Mouse (Mus musculus) liver, postnatal 0 days (tissue): ENCODE measurements around the gene Clip2.

Source experiments
- CTCF ChIP-seq: sonication (generic); IDR thresholded peaks from 2 replicates; pipeline ENCODE4 v1.5.1; 2016; ENCODE audit warnings: antibody characterized with exemption, low read depth
- EP300 ChIP-seq: IDR thresholded peaks from 2 replicates; pipeline ENCODE4 v1.6.1; 2016; ENCODE audit warnings: antibody characterized with exemption, low read depth, mild to moderate bottlenecking

DNA sequence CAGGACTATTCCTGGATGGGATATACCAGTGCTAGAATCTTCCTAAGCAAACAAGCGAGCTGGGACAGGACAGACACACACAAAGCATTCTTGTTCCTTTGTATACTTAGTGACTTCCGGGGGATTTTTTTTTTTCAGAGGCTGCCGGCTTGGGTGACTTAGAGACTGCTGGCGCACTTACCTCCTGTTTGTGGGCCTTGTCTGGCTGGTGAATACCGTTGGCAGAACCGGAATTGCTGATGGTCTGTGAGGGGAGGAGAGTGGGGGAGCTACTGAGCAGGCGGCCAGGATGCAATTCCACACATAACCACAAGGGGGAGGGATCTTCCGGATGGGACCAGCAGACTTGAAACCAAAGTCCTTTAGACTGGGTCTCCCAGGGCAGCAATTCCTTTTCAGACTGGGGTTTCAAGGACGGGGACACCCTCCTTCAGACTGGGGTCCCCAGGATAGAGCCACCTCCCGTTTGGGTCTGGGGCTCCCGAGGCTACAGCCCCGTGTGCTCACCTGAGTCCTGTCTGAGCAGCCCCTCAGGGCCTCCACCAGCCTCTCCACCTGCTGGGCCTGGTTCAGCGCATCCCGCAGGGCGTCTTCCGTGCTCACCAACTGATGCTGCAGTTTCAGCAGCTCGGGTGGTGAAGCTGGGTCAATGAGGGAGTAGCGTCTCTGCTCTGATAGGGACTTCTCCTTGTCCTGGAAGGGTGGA lies 60.4 kb downstream of the Clip2 start:
- TF ChIP-seq CTCF (peak; percentile 97), EP300 (no peak)
